Mouse (Mus musculus): ENCODE measurements at regions not wholly inside any gene's neighbourhood (a gene's known extent, or its start where the extent isn't known, plus 50 kb on each side); places are given as distances from the start of the nearest gene placed in this dataset.

- in situ Hi-C loops (cut with MboI, MseI): no loop called here
These were observed 1732.6 kb upstream of the Gm6569 start for GRCm38 (mm10) chr15:72101730-72102129.

- in situ Hi-C loops (cut with MboI, MseI): no loop called here
These were observed 1728.4 kb upstream of the Gm6569 start for GRCm38 (mm10) chr15:72105830-72106413.

- in situ Hi-C loops (cut with MboI, MseI): no loop called here
These were observed 1723.8 kb upstream of the Gm6569 start for GRCm38 (mm10) chr15:72110520-72110919.

GRCm38 (mm10) chr15:72116772-72117171 lies 1717.6 kb upstream of the Gm6569 start:
- in situ Hi-C loops (cut with MboI, MseI): no loop called here

- in situ Hi-C loops (cut with MboI, MseI): no loop called here
These were observed 1700.1 kb upstream of the Gm6569 start for GRCm38 (mm10) chr15:72134226-72134625.

GRCm38 (mm10) chr15:72135992-72136617 lies 1698.3 kb upstream of the Gm6569 start:
- in situ Hi-C loops (cut with MboI, MseI): no loop called here

GRCm38 (mm10) chr15:72140122-72140521 lies 1694.2 kb upstream of the Gm6569 start:
- in situ Hi-C loops (cut with MboI, MseI): no loop called here

GRCm38 (mm10) chr15:72150581-72150980 lies 1683.8 kb upstream of the Gm6569 start:
- in situ Hi-C loops (cut with MboI, MseI): no loop called here

GRCm38 (mm10) chr15:72158505-72158904 lies 1675.9 kb upstream of the Gm6569 start:
- in situ Hi-C loops (cut with MboI, MseI): no loop called here

GRCm38 (mm10) chr15:72200861-72201260 lies 1633.5 kb upstream of the Gm6569 start:
- in situ Hi-C loops (cut with MboI, MseI): no loop called here

GRCm38 (mm10) chr15:72201791-72202190 lies 1632.6 kb upstream of the Gm6569 start:
- in situ Hi-C loops (cut with MboI, MseI): no loop called here

GRCm38 (mm10) chr15:72205240-72205799 lies 1629.0 kb upstream of the Gm6569 start:
- in situ Hi-C loops (cut with MboI, MseI): no loop called here

GRCm38 (mm10) chr15:72205950-72206349 lies 1628.4 kb upstream of the Gm6569 start:
- in situ Hi-C loops (cut with MboI, MseI): no loop called here

- in situ Hi-C loops (cut with MboI, MseI): no loop called here
These were observed 1626.8 kb upstream of the Gm6569 start for GRCm38 (mm10) chr15:72207589-72207988.

- in situ Hi-C loops (cut with MboI, MseI): no loop called here
These were observed 1626.3 kb upstream of the Gm6569 start for GRCm38 (mm10) chr15:72208076-72208475.

- in situ Hi-C loops (cut with MboI, MseI): no loop called here
These were observed 1625.4 kb upstream of the Gm6569 start for GRCm38 (mm10) chr15:72208973-72209372.

GRCm38 (mm10) chr15:72217731-72218130 lies 1616.6 kb upstream of the Gm6569 start:
- in situ Hi-C loops (cut with MboI, MseI): no loop called here

- in situ Hi-C loops (cut with MboI, MseI): no loop called here
These were observed 1614.4 kb upstream of the Gm6569 start for GRCm38 (mm10) chr15:72219985-72220384.

- in situ Hi-C loops (cut with MboI, MseI): no loop called here
These were observed 1613.6 kb upstream of the Gm6569 start for GRCm38 (mm10) chr15:72220786-72221185.

GRCm38 (mm10) chr15:72232355-72232754 lies 1602.0 kb upstream of the Gm6569 start:
- in situ Hi-C loops (cut with MboI, MseI): no loop called here

GRCm38 (mm10) chr15:72264619-72265018 lies 1569.7 kb upstream of the Gm6569 start:
- in situ Hi-C loops (cut with MboI, MseI): no loop called here

- in situ Hi-C loops (cut with MboI, MseI): no loop called here
These were observed 1550.5 kb upstream of the Gm6569 start for GRCm38 (mm10) chr15:72283846-72284245.

- in situ Hi-C loops (cut with MboI, MseI): no loop called here
These were observed 1537.7 kb upstream of the Gm6569 start for GRCm38 (mm10) chr15:72296648-72297047.
